Mouse (Mus musculus) testis, adult 2 months (tissue): ENCODE measurements at regions not wholly inside any gene's neighbourhood (a gene's known extent, or its start where the extent isn't known, plus 50 kb on each side); places are given as distances from the start of the nearest gene placed in this dataset.

Source experiments
- H3K27ac ChIP-seq: fragments of 200-500 bp; 2 replicates; pipeline ENCODE4 v1.5.1; 2012; ENCODE audit warnings: low read depth, low read length; ENCODE audit not compliant: control insufficient read depth, insufficient read depth
- H3K27me3 ChIP-seq: fragments of 200-500 bp; 2 replicates; pipeline ENCODE4 v1.6.1; 2012; ENCODE audit warnings: mild to moderate bottlenecking, low read length, moderate library complexity; ENCODE audit not compliant: control insufficient read depth, insufficient read depth
- H3K36me3 ChIP-seq: fragments of 200-500 bp; 2 replicates; pipeline ENCODE4 v1.6.1; 2012; ENCODE audit warnings: mild to moderate bottlenecking, low read length; ENCODE audit not compliant: control insufficient read depth, insufficient read depth
- H3K4me1 ChIP-seq: fragments of 200-500 bp; 2 replicates; pipeline ENCODE4 v1.6.1; 2012; ENCODE audit warnings: low read length; ENCODE audit not compliant: control insufficient read depth, insufficient read depth
- H3K4me3 ChIP-seq: fragments of 200-500 bp; 2 replicates; pipeline ENCODE4 v1.5.1; 2012; ENCODE audit warnings: low read depth, mild to moderate bottlenecking, low read length, moderate library complexity, mixed read lengths; ENCODE audit not compliant: control insufficient read depth
- CTCF ChIP-seq: fragments of 200-500 bp; IDR thresholded peaks from 2 replicates; pipeline ENCODE4 v1.5.1; 2012; ENCODE audit warnings: low read depth, mild to moderate bottlenecking, inconsistent platforms, low read length, moderate library complexity; ENCODE audit not compliant: control insufficient read depth, insufficient read depth, insufficient replicate concordance
- POLR2A ChIP-seq: fragments of 200-500 bp; IDR thresholded peaks from 2 replicates; pipeline ENCODE4 v1.6.1; 2012; ENCODE audit warnings: low read depth, mild to moderate bottlenecking, inconsistent platforms, low read length, moderate library complexity; ENCODE audit not compliant: control insufficient read depth

- H3K4me1 ChIP-seq: no peaks in the 10 kb centered on the region
- TF ChIP-seq CTCF (no peak), POLR2A (no peak)
- H3K4me3 ChIP-seq: no peak overlapping the region
- H3K27ac ChIP-seq: no peak overlapping the region
- H3K27me3 ChIP-seq: no peaks in the 10 kb centered on the region
- H3K36me3 ChIP-seq: no peaks in the 10 kb centered on the region
These were observed 156.3 kb upstream of the Adgrl2 start for GRCm38 (mm10) chr3:149146673-149147072.

GRCm38 (mm10) chr3:149140461-149140860 lies 150.1 kb upstream of the Adgrl2 start:
- Histone ChIP-seq H3K27ac (no peak overlapping the region), H3K36me3 (no peaks in the 10 kb centered on the region), H3K27me3 (no peaks in the 10 kb centered on the region), H3K4me1 (no peaks in the 10 kb centered on the region), H3K4me3 (no peak overlapping the region)
- TF ChIP-seq POLR2A (no peak), CTCF (no peak)

- Histone ChIP-seq H3K36me3 (no peaks in the 10 kb centered on the region), H3K27me3 (no peaks in the 10 kb centered on the region), H3K4me1 (no peaks in the 10 kb centered on the region), H3K4me3 (no peak overlapping the region), H3K27ac (no peak overlapping the region)
- TF ChIP-seq CTCF (no peak), POLR2A (no peak)
These were observed 143.9 kb upstream of the Adgrl2 start for GRCm38 (mm10) chr3:149134028-149134938.

GRCm38 (mm10) chr3:149118806-149119205 lies 128.5 kb upstream of the Adgrl2 start:
- no peak overlapping the region for H3K4me3 ChIP-seq
- H3K4me1 ChIP-seq: peaks cover 2% of the 10 kb centered on the region; the same call in 1 of the 2 replicates
- H3K36me3 ChIP-seq: no peaks in the 10 kb centered on the region
- no peak overlapping the region for H3K27ac ChIP-seq
- TF ChIP-seq CTCF (no peak), POLR2A (no peak)
- H3K27me3 ChIP-seq: no peaks in the 10 kb centered on the region

GRCm38 (mm10) chr3:149117684-149118056 lies 127.3 kb upstream of the Adgrl2 start:
- TF ChIP-seq POLR2A: no peak
- no peak for TF ChIP-seq CTCF
- Histone ChIP-seq H3K4me1 (peaks cover 2% of the 10 kb centered on the region; the same call in 1 of the 2 replicates), H3K27ac (no peak overlapping the region), H3K4me3 (no peak overlapping the region), H3K27me3 (no peaks in the 10 kb centered on the region), H3K36me3 (no peaks in the 10 kb centered on the region)

GRCm38 (mm10) chr3:149117018-149117683 lies 126.8 kb upstream of the Adgrl2 start:
- no peaks in the 10 kb centered on the region for H3K36me3 ChIP-seq
- no peaks in the 10 kb centered on the region for H3K27me3 ChIP-seq
- TF ChIP-seq POLR2A (no peak), CTCF (no peak)
- H3K4me3 ChIP-seq: no peak overlapping the region
- H3K27ac ChIP-seq: no peak overlapping the region
- peaks cover 2% of the 10 kb centered on the region; the same call in 1 of the 2 replicates for H3K4me1 ChIP-seq

GRCm38 (mm10) chr3:149116604-149117003 lies 126.2 kb upstream of the Adgrl2 start:
- no peak overlapping the region for H3K27ac ChIP-seq
- H3K36me3 ChIP-seq: no peaks in the 10 kb centered on the region
- H3K27me3 ChIP-seq: no peaks in the 10 kb centered on the region
- H3K4me3 ChIP-seq: no peak overlapping the region
- TF ChIP-seq CTCF: no peak
- TF ChIP-seq POLR2A: no peak
- H3K4me1 ChIP-seq: peaks cover 2% of the 10 kb centered on the region; the same call in 1 of the 2 replicates
